Mouse (Mus musculus) kidney, postnatal 25 days (tissue): ENCODE data around the gene Abca2.

ENCODE experiments used
- DNase-seq, 2 experiments: peaks; one replicate each; pipeline ENCODE4 v3.0.0; 2021; ENCODE audit warnings: mixed read lengths in 2 of 2

The Abca2 gene

DNA sequence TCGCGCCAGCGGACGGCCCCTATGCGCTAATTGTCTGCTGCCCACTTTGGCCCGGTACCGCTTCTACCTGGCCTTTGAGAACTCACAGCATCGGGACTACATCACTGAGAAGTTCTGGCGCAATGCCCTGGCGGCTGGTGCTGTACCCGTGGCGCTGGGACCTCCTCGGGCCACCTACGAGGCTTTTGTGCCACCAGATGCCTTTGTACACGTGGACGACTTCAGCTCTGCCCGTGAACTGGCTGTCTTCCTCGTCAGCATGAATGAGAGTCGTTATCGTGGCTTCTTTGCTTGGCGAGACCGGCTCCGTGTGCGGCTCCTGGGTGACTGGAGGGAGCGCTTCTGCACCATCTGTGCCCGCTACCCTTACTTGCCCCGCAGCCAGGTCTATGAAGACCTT, 3.0 kb upstream of the Abca2 start:
- DNase-seq: peak in 1 of 2 experiments; percentile 36

DNA sequence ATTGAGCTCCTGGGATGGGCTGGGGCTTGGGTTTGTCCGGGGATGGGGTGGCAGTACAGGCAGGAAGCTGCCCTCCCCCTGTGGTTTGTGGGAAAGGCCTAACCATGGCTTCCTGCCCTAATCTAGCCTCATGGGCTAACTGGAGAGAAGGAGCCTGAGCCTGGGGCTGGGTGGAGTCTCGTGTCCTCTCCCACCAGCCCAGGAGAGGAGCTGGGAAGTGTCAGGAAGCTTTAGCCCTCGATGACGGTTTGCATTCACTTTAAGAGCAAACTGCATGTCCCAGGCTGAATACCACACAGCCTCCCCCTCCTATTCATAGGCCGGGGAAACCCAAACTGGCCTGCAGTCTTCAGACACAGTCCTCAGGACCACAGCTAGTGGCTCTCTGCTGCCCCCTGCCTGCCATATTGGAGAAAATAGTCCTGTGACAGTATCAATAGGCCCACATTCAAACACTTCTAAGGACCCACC, 1.7 kb upstream of the Abca2 start:
- peak; percentile 71 to 85 for DNase-seq

- peak in 1 of 2 experiments; percentile 25 for DNase-seq
Measured at GRCm38 (mm10) chr2:25427256-25427655, 1.2 kb upstream of the Abca2 start.

DNA sequence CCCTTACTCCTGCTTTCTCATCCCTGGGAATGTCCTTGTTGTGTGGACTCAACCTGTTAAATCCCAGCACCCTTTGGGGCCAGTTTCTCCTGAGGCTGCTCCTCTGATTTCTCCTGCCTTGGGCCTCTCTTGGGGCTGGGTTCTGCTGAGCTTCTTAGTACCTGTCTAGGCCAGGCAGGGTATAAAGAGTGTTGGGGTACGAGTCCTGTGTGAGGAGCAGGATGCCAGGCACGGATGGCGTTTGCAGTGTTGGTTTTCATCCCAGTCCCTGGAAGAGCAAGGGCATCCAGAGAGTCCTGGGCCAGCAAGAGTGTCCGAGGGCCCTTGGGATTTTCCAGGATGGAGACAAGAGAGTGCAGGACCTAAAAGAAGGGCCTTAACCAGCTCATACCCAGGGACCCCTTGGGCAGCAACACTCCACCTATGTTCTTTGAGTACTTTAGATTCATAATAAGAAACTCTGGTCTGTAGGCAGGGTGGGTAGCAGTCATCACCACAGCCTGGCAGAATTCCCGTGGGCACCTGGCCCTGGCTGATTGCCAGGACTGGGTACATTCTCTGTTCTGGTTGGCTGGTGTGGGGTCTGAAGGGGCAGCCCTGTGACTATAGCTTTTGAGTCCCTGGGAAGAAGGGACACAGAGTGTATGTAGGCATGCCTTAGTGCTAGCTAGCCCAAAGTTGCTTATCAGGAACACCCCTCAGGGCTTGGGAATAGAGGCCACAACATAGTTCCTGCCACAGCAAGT, 1.1 kb downstream of the Abca2 start:
- DNase-seq: peak; percentile 31 to 45

DNA sequence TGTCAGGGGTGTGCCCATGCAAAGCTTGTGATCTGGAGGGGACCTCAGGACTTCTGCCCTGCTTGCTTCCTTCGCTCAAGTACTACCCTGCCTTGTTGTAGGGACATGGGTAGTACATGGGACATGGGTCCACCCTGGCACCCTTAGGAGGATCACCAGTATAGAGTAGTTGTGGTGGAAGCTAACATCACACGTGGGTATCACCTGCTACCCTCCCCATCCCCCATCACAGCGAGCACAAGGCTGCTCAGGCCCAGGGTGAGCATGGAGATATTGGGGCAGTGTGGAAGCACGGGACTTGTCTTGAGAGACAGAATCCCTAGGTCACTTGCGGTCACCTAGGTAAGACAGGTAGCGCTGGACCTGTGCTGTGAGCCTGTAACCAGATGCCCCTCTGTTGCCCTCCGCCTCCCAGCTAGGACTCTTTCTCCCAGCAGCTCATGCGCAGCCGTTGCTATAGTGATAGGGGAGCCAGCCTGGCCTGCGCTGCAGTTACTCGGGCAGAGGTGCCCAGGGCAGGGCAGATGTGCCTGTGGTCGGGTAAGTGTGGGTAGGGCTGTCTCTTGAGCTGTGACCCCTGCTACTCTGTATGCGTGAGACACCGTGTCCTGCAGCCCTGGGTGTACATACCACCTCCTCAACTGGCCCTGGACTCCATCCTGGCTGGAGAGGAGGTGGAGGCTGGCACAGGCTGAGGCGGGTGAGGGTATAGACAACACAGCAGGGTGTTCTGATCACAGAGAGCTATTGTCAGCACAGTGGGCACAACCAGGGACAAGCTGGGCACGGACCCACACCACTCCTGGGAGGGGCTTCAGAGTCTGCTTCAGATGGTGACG, 2.1 kb downstream of the Abca2 start:
- peak; percentile 43 to 85 for DNase-seq

DNA sequence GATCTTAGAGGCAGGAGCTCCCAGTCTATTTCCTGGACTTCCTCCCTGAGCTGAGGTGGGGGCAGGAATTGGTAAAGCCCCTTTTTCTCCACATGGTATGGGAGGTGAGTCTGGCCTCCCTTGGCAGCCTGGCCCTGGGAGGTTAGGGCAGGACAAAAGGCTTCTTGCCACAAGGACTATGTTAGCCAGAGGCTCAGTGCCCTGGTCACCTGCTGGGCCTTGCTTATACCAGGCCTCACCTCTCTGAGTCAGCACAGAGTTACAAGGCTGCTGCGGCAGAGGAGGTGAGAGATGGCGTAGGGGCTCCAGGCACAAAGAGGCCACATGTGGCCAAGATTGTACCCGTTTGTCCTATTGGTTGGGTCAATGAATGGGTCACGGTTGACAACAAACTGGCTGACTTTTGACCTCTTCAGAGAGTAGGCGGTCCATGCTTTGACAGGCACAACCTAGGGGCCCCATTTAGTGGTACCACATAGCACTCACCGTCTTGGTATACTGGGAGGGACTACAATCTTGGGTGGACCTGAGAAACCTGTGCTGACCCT, 2.9 kb downstream of the Abca2 start:
- peak in 1 of 2 experiments; percentile 35 for DNase-seq

- DNase-seq: peak in 1 of 2 experiments; percentile 34
Measured at GRCm38 (mm10) chr2:25432326-25433098, 4.0 kb downstream of the Abca2 start.

- no peak for DNase-seq
Measured at GRCm38 (mm10) chr2:25433101-25433500, 4.6 kb downstream of the Abca2 start.

GRCm38 (mm10) chr2:25434292-25434691, 5.8 kb downstream of the Abca2 start:
- DNase-seq: peak in 1 of 2 experiments; percentile 31

DNA sequence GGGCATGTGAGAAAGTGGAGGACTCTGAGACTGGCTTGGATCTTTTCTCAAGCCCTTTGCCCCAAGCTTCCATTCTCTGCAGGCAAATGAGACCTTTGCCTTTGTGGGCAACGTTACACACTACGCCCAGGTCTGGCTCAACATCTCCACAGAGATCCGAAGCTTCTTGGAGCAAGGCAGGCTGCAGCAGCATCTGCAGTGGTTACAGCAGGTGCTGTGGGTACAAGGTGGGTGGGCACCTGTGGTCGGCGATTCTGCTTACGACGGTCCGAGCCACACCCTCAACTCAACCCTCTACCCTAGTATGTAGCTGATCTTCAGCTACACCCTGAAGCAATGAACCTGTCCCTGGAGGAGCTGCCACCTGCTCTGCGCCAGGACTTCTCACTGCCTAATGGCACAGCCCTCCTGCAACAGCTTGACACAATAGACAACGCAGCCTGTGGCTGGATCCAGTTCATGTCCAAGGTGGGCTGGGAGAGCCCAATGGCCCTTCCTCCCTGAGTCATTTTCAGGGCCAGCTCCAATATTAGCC, 7.8 kb downstream of the Abca2 start:
- peak in 1 of 2 experiments; percentile 22 for DNase-seq

- no peak for DNase-seq
Measured at GRCm38 (mm10) chr2:25441067-25441466, 12.6 kb downstream of the Abca2 start.

GRCm38 (mm10) chr2:25442682-25443081, 14.2 kb downstream of the Abca2 start:
- DNase-seq: no peak

GRCm38 (mm10) chr2:25450853-25451647, 22.5 kb downstream of the Abca2 start:
- peak in 1 of 2 experiments; percentile 61 for DNase-seq

- no peak for DNase-seq
Measured at GRCm38 (mm10) chr2:25452951-25453350, 24.4 kb downstream of the Abca2 start.

DNA sequence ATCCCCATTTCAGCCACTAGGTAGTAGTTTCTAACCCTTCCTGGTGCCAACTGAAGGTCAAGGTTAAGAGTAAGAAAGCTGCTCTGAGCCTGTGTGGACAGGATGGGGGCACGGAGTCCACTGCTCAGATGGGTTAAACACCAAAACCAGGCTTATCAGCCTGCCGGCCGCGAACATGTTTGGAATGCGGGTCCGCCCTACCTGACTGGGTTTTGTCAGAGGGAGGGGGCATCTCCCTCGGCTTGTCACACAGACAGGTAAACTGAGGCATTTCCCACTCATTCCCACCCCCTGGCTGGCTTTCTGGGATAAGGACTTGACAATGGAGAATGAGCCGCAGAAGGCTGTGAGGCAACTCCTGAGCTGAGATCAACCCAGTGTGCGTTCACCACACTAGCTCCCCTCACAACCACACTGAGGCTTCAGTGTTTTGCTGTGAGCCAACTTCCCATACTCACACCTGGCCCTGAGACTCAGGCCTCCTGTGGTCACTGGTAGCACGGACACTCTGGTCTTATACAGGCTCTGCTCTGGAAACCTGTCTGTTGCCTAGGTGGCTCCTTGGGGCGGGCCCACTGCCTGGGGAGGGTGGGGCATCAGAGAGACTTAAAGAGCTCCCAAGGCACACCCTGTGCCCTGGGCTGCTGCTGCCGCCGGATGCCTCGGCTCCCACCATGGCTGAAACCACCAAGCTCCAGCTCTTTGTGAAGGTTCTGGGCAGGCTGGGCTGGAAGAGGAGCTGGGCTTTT, 27.9 kb downstream of the Abca2 start, which contains the start of gene Clic3:
Gene Clic3, plus strand, starts transcription at position 634 of the 749 bp plus-strand sequence.
- peak in 1 of 2 experiments; percentile 22 for DNase-seq

DNA sequence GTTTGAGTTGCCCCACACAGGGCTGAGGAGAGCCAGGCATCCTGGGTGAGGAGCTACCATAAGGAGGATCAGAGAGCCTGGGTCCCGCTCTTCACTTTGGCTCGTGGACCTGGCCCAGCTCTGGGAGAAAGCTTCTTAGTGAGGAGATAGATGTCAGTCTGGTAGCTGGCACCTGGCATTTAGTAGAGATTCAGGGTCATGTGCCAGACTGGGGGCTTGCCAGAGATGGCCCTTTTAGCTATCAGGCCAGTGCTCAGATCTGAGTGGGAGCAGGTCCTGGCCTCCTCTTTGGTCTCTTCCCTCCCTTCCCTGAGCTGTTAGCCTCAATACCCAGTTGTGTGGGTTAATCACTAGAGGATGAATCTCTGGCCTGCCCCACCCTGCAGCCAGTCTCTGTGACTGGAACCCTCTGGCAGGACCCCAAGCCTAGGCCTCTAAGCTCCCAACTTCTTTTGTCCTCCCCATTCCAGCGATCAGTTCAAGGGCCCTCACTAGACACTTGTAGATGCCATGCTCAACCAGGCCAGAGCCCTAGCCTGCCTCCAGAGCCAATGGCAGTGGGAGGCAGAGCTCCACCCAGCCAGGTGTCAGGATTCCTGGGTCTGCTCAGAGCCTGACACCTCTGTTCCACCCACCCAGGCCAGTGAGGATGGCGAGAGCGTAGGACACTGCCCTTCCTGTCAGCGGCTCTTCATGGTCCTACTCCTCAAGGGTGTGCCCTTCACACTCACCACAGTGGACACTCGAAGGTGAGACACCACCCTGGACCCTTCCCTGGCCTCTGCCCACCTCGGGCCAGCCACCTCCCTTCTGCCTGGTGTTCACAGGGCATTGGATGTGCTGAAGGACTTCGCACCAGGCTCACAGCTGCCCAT, 28.8 kb downstream of the Abca2 start:
- DNase-seq: no peak

GRCm38 (mm10) chr2:25458911-25459310, 30.4 kb downstream of the Abca2 start:
- DNase-seq: peak; percentile 31 to 61

DNA sequence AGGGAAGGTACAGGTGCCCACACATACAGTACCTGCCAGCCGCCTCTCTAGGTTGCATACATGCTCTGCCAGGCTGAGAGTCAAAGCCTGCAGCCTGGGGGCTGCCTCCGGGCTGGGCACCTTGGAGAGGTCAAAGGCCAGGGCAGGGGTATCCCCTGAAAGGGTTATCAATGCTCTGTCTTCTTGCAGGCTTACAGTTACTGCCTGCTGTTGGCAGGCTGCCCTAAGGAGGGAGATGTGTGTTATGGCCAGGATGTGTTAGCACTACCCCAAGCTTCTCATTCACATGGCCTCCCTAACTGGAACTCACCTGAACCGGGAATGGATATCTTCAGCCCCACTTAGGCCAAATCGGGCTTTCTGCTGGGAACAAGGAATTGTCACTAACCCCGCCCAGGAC, 31.6 kb downstream of the Abca2 start:
- peak; percentile 28 to 60 for DNase-seq

GRCm38 (mm10) chr2:25460551-25461309, 32.2 kb downstream of the Abca2 start, which contains the start of gene Paxx:
Gene Paxx, minus strand, starts transcription at chr2:25461094.
- peak; percentile 96 to 98 for DNase-seq
